Mouse (Mus musculus) intestine, embryonic 14.5 days (tissue): Measurements from ENCODE around the gene Arid4a. TPM values are rescaled to one million over a fixed set of nuclear protein-coding genes. Genes with fewer than 3 reads are reported as not detected.

Experiments used
- ATAC-seq: fragments of 200-750 bp; cut with Nextera tagmentation; replicated peaks from 2 replicates; pipeline ENCODE4 v1.8.0; 2017; ENCODE audit warnings: low read depth, moderate number of reproducible peaks, moderate TSS enrichment, moderate library complexity; ENCODE audit not compliant: low FRiP score, low TSS enrichment
- DNase-seq: peaks from one replicate; pipeline ENCODE4 v3.0.0-alpha.2; 2018; ENCODE audit warnings: low spot score
- H3K27ac ChIP-seq: fragments of 300-500 bp; sonication (generic); 2 replicates; pipeline ENCODE4 v1.5.1; 2014; ENCODE audit warnings: low read depth, mild to moderate bottlenecking, control low read depth
- H3K27me3 ChIP-seq: fragments of 300-500 bp; sonication (generic); replicated peaks from 2 replicates; pipeline ENCODE4 v1.6.1; 2014; ENCODE audit warnings: low read length, control low read depth; ENCODE audit not compliant: control insufficient read depth, insufficient read depth
- H3K36me3 ChIP-seq: fragments of 300-500 bp; sonication (generic); 2 replicates; pipeline ENCODE4 v1.6.1; 2014; ENCODE audit warnings: low read length, control low read depth; ENCODE audit not compliant: control insufficient read depth, insufficient read depth
- H3K4me1 ChIP-seq: fragments of 300-500 bp; sonication (generic); replicated peaks from 2 replicates; pipeline ENCODE4 v1.6.1; 2014; ENCODE audit warnings: low read length, control low read depth, mixed read lengths; ENCODE audit not compliant: control insufficient read depth, insufficient read depth
- H3K4me2 ChIP-seq: fragments of 300-500 bp; sonication (generic); 2 replicates; pipeline ENCODE4 v1.6.1; 2014; ENCODE audit warnings: low read length
- H3K4me3 ChIP-seq: fragments of 300-500 bp; sonication (generic); 2 replicates; pipeline ENCODE4 v1.5.1; 2014; ENCODE audit warnings: low read depth, low read length, control low read depth, mixed read lengths
- H3K9ac ChIP-seq: fragments of 300-500 bp; sonication (generic); 2 replicates; pipeline ENCODE4 v1.6.1; 2014; ENCODE audit warnings: mild to moderate bottlenecking, low read length
- H3K9me3 ChIP-seq: fragments of 300-500 bp; sonication (generic); 2 replicates; pipeline ENCODE4 v1.6.1; 2016; ENCODE audit warnings: low read length, control low read depth; ENCODE audit not compliant: control insufficient read depth
- WGBS: fragments of 180-500 bp; shearing (Covaris S2); extraction: QIAGEN DNeasy Blood & Tissue Kit; methylation state at CpG from one replicate; pipeline ENCODE4 v1.1.7; 2014; 5-methylcytosine and 5-hydroxymethylcytosine counted together
- polyA plus RNA-seq: library from polyadenylated mRNA; unstranded; fragments of >200 nt; fragmentation: Nextera tagmentation; extraction: Ambion mirVana; gene quantifications from 2 replicates; pipeline ENCODE4 v1.2.1, GENCODE M21; 2014

Gene Arid4a
- polyA plus RNA-seq, 1 experiment from 2014 or later: 34.6 TPM

DNA sequence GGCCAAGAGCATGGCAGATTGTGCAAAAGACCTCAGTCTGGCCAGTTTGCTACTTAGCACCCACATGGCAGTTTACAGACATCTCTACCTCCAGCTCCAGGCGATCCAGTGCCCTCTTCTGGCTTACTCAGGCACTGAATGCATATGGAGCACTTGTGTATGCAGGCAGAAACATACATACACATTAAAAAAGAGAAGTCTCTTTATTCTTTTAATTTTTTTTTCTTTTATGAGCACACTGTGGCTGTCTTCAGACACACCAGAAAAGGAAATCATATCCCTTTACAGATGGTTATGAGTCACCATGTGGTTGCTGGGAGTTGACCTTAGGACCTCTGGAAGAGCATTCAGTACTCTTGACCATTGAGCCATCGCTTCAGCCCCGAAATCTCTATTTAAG lies 35.3 kb downstream of the Arid4a start:
- no peak overlapping the region for H3K4me2 ChIP-seq
- peaks cover 13% of the 10 kb centered on the region; the same call in 1 of the 2 replicates for H3K4me1 ChIP-seq
- no peak overlapping the region for H3K27ac ChIP-seq
- 79% methylated on average over 3 of the region's 3 CpGs for WGBS
- no peak overlapping the region for H3K4me3 ChIP-seq
- DNase-seq (peak; percentile 45), ATAC-seq (no peak)
- H3K36me3 ChIP-seq: peaks cover 16% of the 10 kb centered on the region
- H3K27me3 ChIP-seq: no peaks in the 10 kb centered on the region
- no peaks in the 10 kb centered on the region for H3K9me3 ChIP-seq
- H3K9ac ChIP-seq: no peak overlapping the region

DNA sequence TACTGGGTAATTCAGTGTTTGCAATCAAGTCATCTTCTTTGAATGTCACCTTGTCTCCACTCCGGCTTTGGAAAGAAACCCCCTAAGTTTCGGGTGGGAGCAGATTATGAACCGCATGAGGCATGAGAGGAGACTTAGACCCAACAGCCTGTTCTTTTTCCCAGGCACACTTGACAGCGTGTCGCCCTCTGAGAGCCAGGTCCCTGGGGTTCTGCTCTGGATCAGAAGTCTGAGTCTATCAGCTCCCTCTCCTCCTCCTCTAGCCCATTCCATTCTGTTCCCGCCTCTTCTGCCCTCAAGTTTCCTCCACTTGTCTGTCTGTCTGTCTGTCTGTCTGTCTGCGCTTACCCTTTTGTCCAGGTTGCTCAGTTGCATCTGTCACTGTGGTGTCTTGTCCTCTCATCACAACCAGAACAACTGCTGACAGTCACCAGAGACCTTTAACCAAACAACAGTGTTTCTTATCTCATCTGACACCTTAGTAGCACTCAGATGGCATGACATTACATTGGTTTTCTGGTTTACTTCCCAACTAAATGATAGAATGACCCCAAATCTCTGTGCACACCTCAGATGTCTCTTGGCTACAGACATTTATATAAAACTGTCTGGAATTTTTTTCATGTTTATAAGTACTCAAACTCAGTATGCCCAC lies 36.7 kb downstream of the Arid4a start:
- peak; percentile 47 for DNase-seq
- WGBS: 70% methylated on average over 7 of the region's 7 CpGs
- no peak overlapping the region for H3K9ac ChIP-seq
- no peaks in the 10 kb centered on the region for H3K27me3 ChIP-seq
- no peak overlapping the region for H3K27ac ChIP-seq
- H3K36me3 ChIP-seq: peaks cover 8% of the 10 kb centered on the region
- ATAC-seq: no peak
- H3K9me3 ChIP-seq: no peaks in the 10 kb centered on the region
- peaks cover 12% of the 10 kb centered on the region; the same call in 1 of the 2 replicates for H3K4me1 ChIP-seq
- no peak overlapping the region for H3K4me2 ChIP-seq
- H3K4me3 ChIP-seq: no peak overlapping the region

DNA sequence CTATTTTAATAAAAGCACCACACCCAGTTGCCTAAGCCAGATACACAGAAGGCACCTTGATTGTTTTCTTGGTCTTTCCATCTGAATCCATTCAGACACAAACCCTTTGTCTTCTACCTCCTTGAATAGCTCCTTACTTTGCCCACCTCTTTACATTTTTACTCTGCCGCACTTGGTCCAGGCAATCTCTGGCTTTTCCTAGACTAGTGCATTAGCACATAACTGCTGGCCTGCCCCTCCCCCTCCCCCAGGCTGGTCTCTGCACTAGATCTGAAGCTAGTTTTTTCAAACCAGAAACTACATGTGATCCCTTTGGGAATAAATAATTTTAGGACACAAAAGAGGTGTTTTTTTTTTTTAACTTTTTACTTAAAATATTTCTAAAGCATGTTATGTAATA lies 37.2 kb downstream of the Arid4a start:
- WGBS: 64% methylated on average over 1 of the region's 1 CpGs
- no peak overlapping the region for H3K4me3 ChIP-seq
- H3K4me1 ChIP-seq: 0 out of 2 replicates have a peak, but pooled peaks cover 8% of the 10 kb centered on the region
- H3K9me3 ChIP-seq: no peaks in the 10 kb centered on the region
- peaks cover 11% of the 10 kb centered on the region for H3K36me3 ChIP-seq
- ATAC-seq (no peak), DNase-seq (peak; percentile 49)
- no peak overlapping the region for H3K27ac ChIP-seq
- no peaks in the 10 kb centered on the region for H3K27me3 ChIP-seq
- H3K9ac ChIP-seq: no peak overlapping the region
- H3K4me2 ChIP-seq: no peak overlapping the region

DNA sequence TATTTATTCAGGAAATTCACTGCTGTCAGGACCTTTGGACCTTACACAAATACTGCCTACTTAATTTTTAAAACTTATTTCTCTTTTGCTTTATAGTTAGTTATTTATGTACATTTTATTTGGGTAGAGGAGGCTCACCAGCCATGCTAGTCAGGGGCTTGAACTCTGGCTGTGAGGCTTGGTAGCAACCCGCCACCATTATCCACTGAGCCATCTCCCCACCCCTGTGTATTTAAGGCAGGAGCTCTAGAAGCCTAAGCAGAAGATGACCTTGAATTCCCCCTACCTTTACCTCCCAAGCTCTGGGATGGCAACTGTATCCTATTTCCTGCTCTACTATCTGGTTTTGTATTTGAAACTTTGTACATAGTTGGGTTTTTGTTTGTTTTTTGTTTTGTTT lies 37.7 kb downstream of the Arid4a start:
- DNase-seq: no peak
- H3K4me3 ChIP-seq: no peak overlapping the region
- peaks cover 11% of the 10 kb centered on the region for H3K36me3 ChIP-seq
- H3K9me3 ChIP-seq: no peaks in the 10 kb centered on the region
- WGBS: 85% methylated on average over 1 of the region's 1 CpGs
- 0 out of 2 replicates have a peak, but pooled peaks cover 6% of the 10 kb centered on the region for H3K4me1 ChIP-seq
- H3K9ac ChIP-seq: no peak overlapping the region
- no peaks in the 10 kb centered on the region for H3K27me3 ChIP-seq
- ATAC-seq: no peak
- H3K27ac ChIP-seq: no peak overlapping the region
- no peak overlapping the region for H3K4me2 ChIP-seq

GRCm38 (mm10) chr12:71055537-71055936 lies 39.7 kb downstream of the Arid4a start:
- ATAC-seq: no peak
- Histone ChIP-seq H3K9ac (no peak overlapping the region), H3K4me2 (no peak overlapping the region), H3K27me3 (no peaks in the 10 kb centered on the region), H3K36me3 (peaks cover 15% of the 10 kb centered on the region), H3K4me1 (0 out of 2 replicates have a peak, but pooled peaks cover 3% of the 10 kb centered on the region), H3K9me3 (no peaks in the 10 kb centered on the region), H3K4me3 (no peak overlapping the region), H3K27ac (no peak overlapping the region)
- WGBS: 91% methylated on average over 3 of the region's 3 CpGs
- DNase-seq: peak; percentile 28

DNA sequence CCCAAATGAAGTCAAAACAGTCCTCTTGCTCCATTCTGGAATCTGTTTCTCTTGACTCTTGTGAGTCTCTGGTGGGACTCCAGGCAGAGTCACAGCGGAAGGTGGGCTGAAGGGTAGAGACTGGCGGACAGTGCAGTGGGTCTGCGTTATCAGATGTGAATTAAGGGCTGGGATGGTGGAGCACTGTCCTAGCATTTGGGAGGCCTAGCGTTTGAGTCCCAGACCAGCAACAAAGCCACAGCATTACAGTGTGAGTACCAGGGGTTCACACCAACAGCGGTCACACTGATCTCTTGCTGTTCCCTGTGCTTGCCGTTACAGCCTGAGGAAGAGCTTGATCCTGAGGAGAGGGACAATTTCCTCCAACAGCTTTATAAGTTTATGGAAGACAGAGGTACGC lies 44.0 kb downstream of the Arid4a start:
- peaks cover 44% of the 10 kb centered on the region for H3K36me3 ChIP-seq
- no peak for DNase-seq
- WGBS: 97% methylated on average over 7 of the region's 7 CpGs

DNA sequence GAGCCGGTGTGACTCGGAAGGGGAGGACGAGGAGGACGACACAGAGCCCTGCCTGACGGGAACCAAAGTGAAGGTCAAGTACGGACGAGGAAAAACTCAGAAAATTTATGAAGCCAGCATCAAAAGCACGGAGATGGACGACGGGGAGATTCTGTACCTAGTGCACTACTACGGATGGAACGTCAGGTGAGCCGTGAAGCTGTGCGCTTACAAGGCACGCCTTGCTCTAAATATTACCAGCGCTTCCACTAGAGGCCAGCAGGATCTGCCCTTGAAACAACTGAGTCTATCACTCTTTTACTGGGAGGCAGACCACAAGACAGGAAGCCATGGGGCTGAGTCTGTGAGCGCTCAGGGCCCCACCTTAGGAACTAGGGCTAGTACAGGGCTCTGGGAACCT lies 54.1 kb downstream of the Arid4a start:
- DNase-seq (no peak), ATAC-seq (no peak)
- Histone ChIP-seq H3K4me3 (no peak overlapping the region), H3K9ac (no peak overlapping the region), H3K4me2 (no peak overlapping the region), H3K4me1 (no peaks in the 10 kb centered on the region), H3K27me3 (no peaks in the 10 kb centered on the region), H3K9me3 (no peaks in the 10 kb centered on the region), H3K27ac (no peak overlapping the region), H3K36me3 (peaks cover 84% of the 10 kb centered on the region)
- WGBS: 90% methylated on average over 17 of the region's 17 CpGs

More for the DNA sequence above, 44.0 kb downstream of the Arid4a start:
- H3K4me1 ChIP-seq: no peaks in the 10 kb centered on the region
- no peaks in the 10 kb centered on the region for H3K27me3 ChIP-seq
- no peak for ATAC-seq
- no peak overlapping the region for H3K4me3 ChIP-seq
- no peaks in the 10 kb centered on the region for H3K9me3 ChIP-seq
- no peak overlapping the region for H3K27ac ChIP-seq
- no peak overlapping the region for H3K9ac ChIP-seq
- no peak overlapping the region for H3K4me2 ChIP-seq

GRCm38 (mm10) chr12:71072048-71072447 lies 56.3 kb downstream of the Arid4a start:
- H3K4me3 ChIP-seq: no peak overlapping the region
- no peaks in the 10 kb centered on the region for H3K27me3 ChIP-seq
- H3K9ac ChIP-seq: no peak overlapping the region
- no peaks in the 10 kb centered on the region for H3K9me3 ChIP-seq
- DNase-seq: no peak
- no peaks in the 10 kb centered on the region for H3K4me1 ChIP-seq
- WGBS: 85% methylated on average over 4 of the region's 4 CpGs
- H3K4me2 ChIP-seq: no peak overlapping the region
- H3K27ac ChIP-seq: no peak overlapping the region
- no peak for ATAC-seq
- peaks cover 91% of the 10 kb centered on the region for H3K36me3 ChIP-seq

- H3K27ac ChIP-seq: no peak overlapping the region
- H3K4me2 ChIP-seq: no peak overlapping the region
- H3K27me3 ChIP-seq: no peaks in the 10 kb centered on the region
- no peaks in the 10 kb centered on the region for H3K4me1 ChIP-seq
- no peak overlapping the region for H3K9ac ChIP-seq
- H3K9me3 ChIP-seq: no peaks in the 10 kb centered on the region
- DNase-seq (no peak), ATAC-seq (no peak)
- H3K36me3 ChIP-seq: peaks cover 79% of the 10 kb centered on the region
- no peak overlapping the region for H3K4me3 ChIP-seq
- WGBS: 65% methylated on average over 12 of the region's 12 CpGs
Measured at GRCm38 (mm10) chr12:71073113-71073730, 57.4 kb downstream of the Arid4a start.
